Mouse (Mus musculus) central nervous system, embryonic 14 days (tissue): ENCODE results near the gene Olfr721-ps1. TPM values are rescaled to one million over a fixed set of nuclear protein-coding genes. Genes with fewer than 3 reads are reported as not detected.

ENCODE experiments used
- polyA plus RNA-seq: library from polyadenylated mRNA; depleted of rRNA; stranded (reverse); fragments of >200 nt; gene quantifications from 2 replicates; pipeline ENCODE4 v1.2.3, GENCODE M21; 2012; rRNA removed

Olfr721-ps1 gene
- polyA plus RNA-seq, result not detected in 2 replicates

DNA sequence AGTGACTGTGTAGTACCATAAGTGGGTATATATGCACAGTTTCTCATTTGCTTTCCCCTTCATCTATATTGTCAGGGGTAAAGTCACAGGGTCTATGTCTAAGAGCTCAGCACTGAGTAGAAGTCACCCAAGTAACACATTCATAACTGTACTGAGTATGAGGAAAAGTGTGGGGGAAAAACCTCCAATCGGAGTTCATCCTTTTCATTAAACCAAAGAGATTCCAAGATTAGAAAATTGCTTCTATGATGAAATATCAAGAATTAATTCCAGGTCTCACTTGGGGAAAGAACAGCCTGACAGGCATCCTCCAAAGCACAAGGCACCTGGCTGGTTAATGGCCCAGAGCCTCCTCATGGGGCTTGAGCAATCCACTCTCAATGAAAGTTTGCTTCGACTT is at the start of gene Olfr721-ps1:
Gene Olfr721-ps1 (plus strand): TSS at position 301 of the 400 bp plus-strand sequence.

Other genes starting within 250 kb of the Olfr721-ps1 start
- gene Olfr720, start 214.5 kb upstream of the Olfr721-ps1 start, polyA plus RNA-seq, result not detected in 2 replicates
- gene Olfr31, start 78.5 kb upstream of the Olfr721-ps1 start, polyA plus RNA-seq, result not detected in 2 replicates
- gene Il3ra, start 55.0 kb upstream of the Olfr721-ps1 start, polyA plus RNA-seq, result 10.1 and 15.8 TPM in 2 replicates